Mouse (Mus musculus) MEL (cell line): Measurements from ENCODE around the gene Sec24d. TPM values are rescaled to one million over a fixed set of nuclear protein-coding genes. Genes with fewer than 3 reads are reported as not detected.

Source experiments
- DNase-seq: peaks from one replicate; pipeline ENCODE4 v3.0.0; 2011; ENCODE audit warnings: low read depth, low spot score
- H3K27ac ChIP-seq: 2 replicates; pipeline ENCODE4 v1.5.1; 2012; ENCODE audit warnings: low read depth, mild to moderate bottlenecking, control low read depth, low read length, moderate library complexity; ENCODE audit not compliant: control insufficient read depth
- H3K27me3 ChIP-seq, 2 experiments: fragments of 150-350 bp in 1 of 2; sonication (generic) in 1 of 2; 2 replicates each; pipeline ENCODE4 v1.6.1; 2012; ENCODE audit warnings: low read length in 2 of 2, mild to moderate bottlenecking in 2 of 2, improper control_type of control experiment in 1 of 2, moderate library complexity in 1 of 2; ENCODE audit not compliant: insufficient read depth in 2 of 2, control insufficient read depth in 1 of 2
- H3K36me3 ChIP-seq, 2 experiments: 2 replicates each; pipeline ENCODE4 v1.6.1; 2012 to 2014; ENCODE audit warnings: low read length in 2 of 2, improper control_type of control experiment in 1 of 2, inconsistent platforms in 1 of 2, mild to moderate bottlenecking in 1 of 2; ENCODE audit not compliant: insufficient read depth in 2 of 2, control insufficient read depth in 1 of 2
- H3K4me1 ChIP-seq, 2 experiments: fragments of 150-350 bp in 1 of 2; sonication (generic) in 1 of 2; 2 replicates each; pipeline ENCODE4 v1.6.1; 2012; ENCODE audit warnings: low read length in 2 of 2, improper control_type of control experiment in 1 of 2, mild to moderate bottlenecking in 1 of 2; ENCODE audit not compliant: insufficient read depth in 2 of 2, control insufficient read depth in 1 of 2
- H3K4me3 ChIP-seq, 2 experiments: fragments of 150-350 bp in 1 of 2; sonication (generic) in 1 of 2; 2 replicates each; pipeline ENCODE4 v1.5.1; 2012; ENCODE audit warnings: low read depth in 2 of 2, low read length in 2 of 2, mild to moderate bottlenecking in 2 of 2, moderate library complexity in 2 of 2, control low read depth in 1 of 2, improper control_type of control experiment in 1 of 2; ENCODE audit not compliant: control insufficient read depth in 1 of 2, insufficient read depth in 1 of 2
- H3K79me2 ChIP-seq: 2 replicates; pipeline ENCODE4 v1.6.1; 2012; ENCODE audit warnings: mild to moderate bottlenecking, low read length, moderate library complexity; ENCODE audit not compliant: control insufficient read depth, poor library complexity, insufficient read depth
- H3K9ac ChIP-seq: 2 replicates; pipeline ENCODE4 v1.6.1; 2012; ENCODE audit warnings: low read depth, mild to moderate bottlenecking, control low read depth, low read length, moderate library complexity; ENCODE audit not compliant: control insufficient read depth, poor library complexity, severe bottlenecking
- H3K9me3 ChIP-seq: fragments of 150-350 bp; sonication (generic); replicated peaks from 2 replicates; pipeline ENCODE4 v1.6.1; 2012; ENCODE audit warnings: mild to moderate bottlenecking, low read length, improper control_type of control experiment, moderate library complexity; ENCODE audit not compliant: insufficient read depth
- CHD2 ChIP-seq: IDR thresholded peaks from 2 replicates; pipeline ENCODE4 v1.6.1; 2011; ENCODE audit warnings: low read length, improper control_type of control experiment
- E2F4 ChIP-seq: IDR thresholded peaks from 2 replicates; pipeline ENCODE4 v1.6.1; 2011; ENCODE audit warnings: low read depth, low read length, improper control_type of control experiment, borderline replicate concordance
- EP300 ChIP-seq, 2 experiments: IDR thresholded peaks; 2 replicates each; pipeline ENCODE4 v1.6.1; 2011; ENCODE audit warnings: improper control_type of control experiment in 2 of 2, low read length in 2 of 2, low read depth in 1 of 2, mild to moderate bottlenecking in 1 of 2
- ETS1 ChIP-seq: IDR thresholded peaks from 2 replicates; pipeline ENCODE4 v1.6.1; 2012; ENCODE audit warnings: low read depth, mild to moderate bottlenecking, inconsistent platforms, low read length, improper control_type of control experiment, moderate library complexity
- GABPA ChIP-seq: IDR thresholded peaks from 2 replicates; pipeline ENCODE4 v1.6.1; 2012; ENCODE audit warnings: low read depth, mild to moderate bottlenecking, inconsistent platforms, low read length, improper control_type of control experiment, moderate library complexity
- GATA1 ChIP-seq: IDR thresholded peaks from 2 replicates; pipeline ENCODE4 v1.6.1; 2011; ENCODE audit warnings: low read depth, low read length, improper control_type of control experiment
- HCFC1 ChIP-seq: IDR thresholded peaks from 2 replicates; pipeline ENCODE4 v1.6.1; 2012; ENCODE audit warnings: low read depth, mild to moderate bottlenecking, inconsistent platforms, low read length, improper control_type of control experiment, moderate library complexity
- JUND ChIP-seq: IDR thresholded peaks from 2 replicates; pipeline ENCODE4 v1.6.1; 2011; ENCODE audit warnings: low read depth, mild to moderate bottlenecking, improper control_type of control experiment, low read length
- KAT2A ChIP-seq: conservative IDR thresholded peaks from 2 replicates; pipeline ENCODE4 v1.6.1; 2012; ENCODE audit warnings: low read depth, low read length, improper control_type of control experiment, inconsistent platforms
- MAFK ChIP-seq: IDR thresholded peaks from 2 replicates; pipeline ENCODE4 v1.6.1; 2011; ENCODE audit warnings: low read depth, mild to moderate bottlenecking, low read length, improper control_type of control experiment, borderline replicate concordance
- MAZ ChIP-seq: IDR thresholded peaks from 2 replicates; pipeline ENCODE4 v1.6.1; 2012; ENCODE audit warnings: low read depth, mild to moderate bottlenecking, inconsistent platforms, low read length, improper control_type of control experiment
- MEF2A ChIP-seq: IDR thresholded peaks from 2 replicates; pipeline ENCODE4 v1.6.1; 2014; ENCODE audit warnings: low read depth, mild to moderate bottlenecking, inconsistent platforms, low read length, improper control_type of control experiment; ENCODE audit not compliant: poor library complexity, insufficient replicate concordance, severe bottlenecking; ENCODE audit errors: extremely low read depth
- RCOR1 ChIP-seq: IDR thresholded peaks from 2 replicates; pipeline ENCODE4 v1.6.1; 2012; ENCODE audit warnings: low read depth, mild to moderate bottlenecking, inconsistent platforms, low read length, improper control_type of control experiment
- SIN3A ChIP-seq: IDR thresholded peaks from 2 replicates; pipeline ENCODE4 v1.6.1; 2012; ENCODE audit warnings: low read length, improper control_type of control experiment, inconsistent platforms
- TAL1 ChIP-seq: IDR thresholded peaks from 2 replicates; pipeline ENCODE4 v1.6.1; 2012; ENCODE audit warnings: mild to moderate bottlenecking, inconsistent platforms, low read length, moderate library complexity, mixed read lengths
- TBP ChIP-seq: IDR thresholded peaks from 2 replicates; pipeline ENCODE4 v1.8.0; 2011; ENCODE audit warnings: low read depth, low read length, improper control_type of control experiment
- UBTF ChIP-seq: IDR thresholded peaks from 2 replicates; pipeline ENCODE4 v1.6.1; 2012; ENCODE audit warnings: low read depth, mild to moderate bottlenecking, inconsistent platforms, low read length, improper control_type of control experiment, moderate library complexity, borderline replicate concordance; ENCODE audit not compliant: insufficient read depth
- USF2 ChIP-seq, 2 experiments: IDR thresholded peaks; 2 replicates each; pipeline ENCODE4 v1.6.1; 2011 to 2012; ENCODE audit warnings: improper control_type of control experiment in 2 of 2, low read length in 2 of 2, borderline replicate concordance in 1 of 2, inconsistent platforms in 1 of 2, low read depth in 1 of 2, mild to moderate bottlenecking in 1 of 2; ENCODE audit not compliant: insufficient read depth in 1 of 2
- ZNF384 ChIP-seq: IDR thresholded peaks from 2 replicates; pipeline ENCODE4 v1.6.1; 2012; ENCODE audit warnings: low read depth, mild to moderate bottlenecking, inconsistent platforms, low read length, improper control_type of control experiment
- polyA plus RNA-seq, 2 experiments: library from polyadenylated mRNA; stranded (reverse) in 1 of 2; unstranded in 1 of 2; fragments of >175 nt in 1 of 2; fragments of >200 nt in 1 of 2; gene quantifications; 2 replicates each; pipeline versions ENCODE4 v1.2.1 to v1.2.4; 2012; ENCODE audit warnings: low replicate concordance in 2 of 2, low read depth in 1 of 2; ENCODE audit not compliant: insufficient read length in 2 of 2, insufficient read depth in 1 of 2, missing spikeins in 1 of 2
- total RNA-seq: library from RNA; depleted of rRNA; stranded (reverse); fragments of 300-350 nt; gene quantifications from 2 replicates; pipeline ENCODE4 v1.2.3, GENCODE M21; 2012

Sec24d gene
- total and polyA plus RNA-seq, 3 experiments = 10.3 to 23.9 TPM; not detected in 1

DNA sequence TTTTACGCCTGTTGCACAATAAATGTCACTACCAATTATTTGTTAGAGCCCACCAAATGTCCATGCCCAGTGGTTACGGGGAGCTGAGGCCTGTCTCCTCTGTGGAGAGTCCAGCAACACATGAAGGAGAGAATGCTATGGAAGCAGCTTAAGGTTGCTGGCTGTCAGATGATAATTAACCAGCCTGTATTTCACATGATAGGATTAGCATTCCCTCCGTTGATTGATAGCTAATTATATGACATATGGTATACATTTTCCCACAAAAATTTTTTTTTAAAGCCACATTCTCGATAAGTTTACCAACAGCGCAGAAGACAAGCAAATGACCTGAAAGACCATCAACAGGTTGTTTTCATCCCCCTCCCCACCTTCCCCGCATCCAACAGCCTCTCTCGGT lies 31.8 kb upstream of the Sec24d start:
- Histone ChIP-seq H3K27ac (no peak overlapping the region), H3K4me3 (no peak overlapping the region), H3K9me3 (no peaks in the 10 kb centered on the region), H3K27me3 (no peaks in the 10 kb centered on the region; a peak in 1 of 4 replicates), H3K9ac (no peak overlapping the region), H3K36me3 (no peaks in the 10 kb centered on the region), H3K4me1 (no peaks in the 10 kb centered on the region), H3K79me2 (no peaks in the 10 kb centered on the region)
- no peak for DNase-seq
- TF ChIP-seq TAL1 (no peak), KAT2A (no peak), MAFK (no peak)

DNA sequence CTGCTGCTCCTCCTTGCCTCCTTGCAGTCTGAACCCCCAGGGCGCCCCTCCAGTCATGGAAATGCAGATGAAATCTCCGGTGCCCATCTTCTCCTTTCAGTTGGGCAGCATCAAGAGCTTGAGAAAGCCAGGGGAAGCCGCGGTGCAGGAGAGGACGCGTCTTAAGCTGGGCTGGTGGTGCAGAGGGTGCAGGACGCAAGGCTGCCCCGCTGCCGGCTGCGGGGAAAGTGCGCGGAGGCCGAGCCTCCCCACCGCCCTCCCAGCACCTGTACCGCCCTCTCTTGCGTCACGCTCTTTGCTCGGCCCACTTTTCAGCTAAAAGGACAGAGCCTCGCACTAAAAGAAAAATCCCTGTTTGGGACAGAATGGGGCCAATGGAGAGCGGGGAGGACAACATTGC lies 31.3 kb upstream of the Sec24d start, which contains the start of gene Synpo2:
Gene Synpo2, minus strand, starts transcription at position 229 of the 400 bp plus-strand sequence.
- no peak for TF ChIP-seq TBP
- no peak for TF ChIP-seq SIN3A
- no peak for TF ChIP-seq JUND
- TF ChIP-seq, all 39 proteins: peak for 0
- Histone ChIP-seq H3K36me3 (no peaks in the 10 kb centered on the region), H3K79me2 (no peaks in the 10 kb centered on the region), H3K27ac (no peak within 1 kb of the TSS), H3K4me1 (no peaks in the 10 kb centered on the region), H3K4me3 (no peak within 1 kb of the TSS), H3K9ac (no peak within 1 kb of the TSS), H3K9me3 (no peaks in the 10 kb centered on the region), H3K27me3 (no peaks in the 10 kb centered on the region; a peak in 1 of 4 replicates)
- DNase-seq = no peak

- no peak overlapping the region for H3K9ac ChIP-seq
- no peaks in the 10 kb centered on the region for H3K79me2 ChIP-seq
- TF ChIP-seq E2F4 (no peak), EP300 (IDR thresholded peaks at IDR 0.05; ENCODE audit: low read depth in 1 of 2, low read length in 2 of 2) (no peak), CHD2 (no peak), ETS1 (no peak), GATA1 (no peak), MAZ (no peak), USF2 (IDR thresholded peaks at IDR 0.05; ENCODE audit: borderline replicate concordance in 1 of 2, insufficient read depth in 1 of 2, low read depth in 1 of 2, low read length in 2 of 2) (no peak), RCOR1 (no peak), ZNF384 (no peak), GABPA (no peak), HCFC1 (no peak), UBTF (no peak), MEF2A (no peak)
Observed at GRCm38 (mm10) chr3:123237039-123237438, 30.2 kb upstream of the Sec24d start.

More at GRCm38 (mm10) chr3:123237039-123237438, 30.2 kb upstream of the Sec24d start:
- no peaks in the 10 kb centered on the region for H3K36me3 ChIP-seq
- DNase-seq = no peak
- H3K4me1 ChIP-seq = no peaks in the 10 kb centered on the region
- H3K27me3 ChIP-seq = no peaks in the 10 kb centered on the region; a peak in 1 of 4 replicates
- H3K4me3 ChIP-seq = no peak overlapping the region
- H3K9me3 ChIP-seq = no peaks in the 10 kb centered on the region
- H3K27ac ChIP-seq = no peak overlapping the region
